Mouse (Mus musculus): Measurements from ENCODE around the gene 1110008L16Rik.
"Not testable (repeated sequence)": the region's sequence is repeated elsewhere in the genome, so short reads cannot be mapped to it uniquely, and the experiment has no call there.

Gene 1110008L16Rik

DNA sequence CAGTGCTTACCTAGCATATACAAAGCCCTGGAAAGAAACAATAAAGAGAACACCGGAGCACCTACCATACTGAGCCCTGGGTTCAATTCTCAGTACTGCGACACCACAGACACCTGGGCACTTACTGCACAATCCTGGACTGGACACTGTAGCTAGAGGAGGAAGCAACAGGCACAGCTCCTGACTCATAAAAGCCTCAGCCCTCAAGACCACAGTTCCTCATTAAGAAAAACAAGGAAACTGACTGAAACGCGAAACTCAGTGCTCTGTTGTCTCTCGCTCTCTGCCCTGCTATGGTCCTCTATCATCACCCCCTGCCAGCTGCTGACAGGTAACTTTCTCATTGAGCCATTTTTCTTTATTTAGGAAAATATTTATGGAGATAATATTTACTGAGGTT lies at the start of gene 1110008L16Rik:
Gene 1110008L16Rik, plus strand, starts transcription at position 242 of the 400 bp plus-strand sequence.
- no peak for DNase-seq

DNA sequence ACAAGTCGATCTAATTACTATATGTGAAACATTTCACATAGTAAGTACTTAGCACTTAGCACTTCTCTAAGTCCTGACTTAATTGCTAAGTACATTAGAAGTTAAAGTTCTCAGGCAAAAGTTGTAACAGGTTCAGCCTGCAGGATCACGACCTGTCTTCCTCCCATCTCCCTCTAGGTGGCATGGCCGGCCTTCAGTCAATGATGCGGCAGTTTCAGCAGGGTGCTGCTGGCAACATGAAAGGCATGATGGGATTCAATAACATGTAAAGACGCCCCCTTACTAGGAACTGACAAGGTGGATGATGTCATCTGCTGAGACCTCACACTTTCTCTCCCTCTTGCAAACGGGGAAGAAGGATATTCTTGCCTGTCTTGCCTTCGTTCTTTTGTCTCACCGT lies 37.4 kb upstream of the 1110008L16Rik start:
- DNase-seq = not testable (repeated sequence)

DNA sequence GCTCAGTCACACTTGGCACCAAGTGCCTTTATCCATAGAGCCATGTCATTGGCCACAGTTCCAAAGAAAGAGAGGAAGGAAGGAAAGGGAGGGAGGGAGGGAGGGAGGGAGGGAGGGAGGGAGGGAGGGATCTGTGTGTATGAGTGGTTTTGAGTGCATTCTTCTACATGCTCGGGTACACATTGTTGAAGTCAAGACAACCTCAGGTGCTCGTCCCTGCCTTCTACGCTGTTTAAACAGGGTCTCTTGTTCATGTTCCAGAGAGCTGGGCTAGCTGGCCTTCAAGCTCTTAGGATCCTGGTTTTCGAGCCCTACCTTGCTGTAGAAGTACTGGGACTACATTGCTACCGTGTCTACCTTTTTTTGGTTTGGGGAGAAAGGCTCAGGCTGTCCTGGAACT lies 36.0 kb upstream of the 1110008L16Rik start:
- DNase-seq = not testable (repeated sequence)

DNA sequence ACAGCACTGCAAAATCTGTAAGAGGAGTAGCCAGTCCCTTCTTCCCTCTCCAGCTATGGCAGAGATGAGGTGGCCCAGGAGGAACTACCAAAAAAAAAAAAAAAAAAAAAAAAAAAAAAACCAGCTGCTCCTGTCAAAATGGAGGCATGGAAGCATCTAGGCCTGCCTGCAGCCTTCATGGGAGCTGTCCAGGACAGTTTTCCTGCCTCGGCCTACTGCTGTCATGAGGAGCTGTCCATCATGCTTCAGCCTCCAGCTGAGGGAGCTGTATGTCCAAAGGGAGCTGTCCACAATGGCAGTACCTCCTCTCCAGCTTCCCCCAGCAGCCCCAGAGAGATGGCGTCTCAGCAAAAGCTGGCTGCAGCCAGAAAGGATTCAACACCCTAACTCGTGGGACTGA lies 27.1 kb upstream of the 1110008L16Rik start:
- DNase-seq = no peak

DNA sequence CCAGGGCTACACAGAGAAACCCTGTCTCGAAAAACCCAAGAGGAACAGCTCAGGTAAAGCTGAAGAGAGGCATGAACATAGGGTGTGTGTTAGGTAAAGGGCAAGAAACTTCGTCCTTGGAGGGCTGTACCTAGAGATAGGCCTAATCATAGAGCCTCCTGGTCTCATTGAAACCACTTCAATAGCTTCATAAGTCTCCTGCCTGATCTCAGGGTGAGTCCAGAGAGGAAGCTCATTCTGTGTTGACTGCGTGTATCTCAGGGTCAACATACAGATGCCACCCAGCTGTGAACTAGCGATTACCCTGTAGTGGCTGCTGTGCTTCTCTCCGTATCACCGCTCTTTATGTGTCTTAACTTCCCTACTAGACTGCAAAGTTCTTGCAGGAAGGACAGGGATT lies 21.8 kb upstream of the 1110008L16Rik start:
- DNase-seq = not testable (repeated sequence)

DNA sequence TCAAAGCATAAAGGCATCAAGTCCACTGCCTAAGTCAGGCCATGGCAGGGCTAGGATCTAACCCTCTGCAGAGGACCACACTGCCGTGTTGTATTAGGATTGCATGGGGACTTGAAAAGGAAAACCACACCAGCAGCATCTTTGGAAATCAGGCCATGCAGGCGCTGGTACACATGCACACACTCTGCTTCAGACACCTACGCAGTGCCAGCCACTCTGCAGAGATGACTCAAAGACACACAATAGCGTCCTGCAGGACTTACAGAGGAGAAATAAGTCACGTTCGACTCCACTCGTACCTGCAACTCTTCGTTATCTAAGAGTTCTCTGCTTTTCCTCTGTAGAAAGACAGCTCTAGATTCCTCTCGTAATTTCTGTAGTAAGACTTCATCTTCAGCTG lies 1.3 kb upstream of the 1110008L16Rik start:
- no peak for DNase-seq

DNA sequence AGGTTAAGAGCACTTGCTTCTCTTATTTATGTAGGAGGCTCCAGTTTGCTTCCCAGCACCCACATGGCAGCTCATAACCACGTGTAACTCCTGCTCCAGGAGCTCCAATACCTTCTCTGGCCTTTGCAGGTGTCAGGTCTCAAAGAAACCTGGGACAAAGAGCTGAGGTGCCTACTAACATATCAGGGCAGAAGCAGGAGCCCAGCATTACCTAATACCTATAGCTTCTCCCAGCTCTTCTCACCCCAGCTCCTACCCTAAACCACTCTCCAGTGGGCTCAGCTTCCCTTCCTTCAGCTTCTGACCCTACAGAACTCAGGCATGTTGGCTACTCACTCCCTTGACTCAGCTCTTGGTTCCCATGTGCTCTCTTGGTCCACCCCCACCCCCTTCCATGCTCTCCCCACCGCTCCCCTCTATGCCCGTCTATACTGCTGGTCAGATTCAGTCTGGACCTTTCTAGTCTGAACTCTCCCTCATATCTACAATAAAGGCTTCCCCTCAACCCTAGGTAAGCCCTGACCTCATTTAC lies 1.5 kb downstream of the 1110008L16Rik start:
- DNase-seq = no peak

DNA sequence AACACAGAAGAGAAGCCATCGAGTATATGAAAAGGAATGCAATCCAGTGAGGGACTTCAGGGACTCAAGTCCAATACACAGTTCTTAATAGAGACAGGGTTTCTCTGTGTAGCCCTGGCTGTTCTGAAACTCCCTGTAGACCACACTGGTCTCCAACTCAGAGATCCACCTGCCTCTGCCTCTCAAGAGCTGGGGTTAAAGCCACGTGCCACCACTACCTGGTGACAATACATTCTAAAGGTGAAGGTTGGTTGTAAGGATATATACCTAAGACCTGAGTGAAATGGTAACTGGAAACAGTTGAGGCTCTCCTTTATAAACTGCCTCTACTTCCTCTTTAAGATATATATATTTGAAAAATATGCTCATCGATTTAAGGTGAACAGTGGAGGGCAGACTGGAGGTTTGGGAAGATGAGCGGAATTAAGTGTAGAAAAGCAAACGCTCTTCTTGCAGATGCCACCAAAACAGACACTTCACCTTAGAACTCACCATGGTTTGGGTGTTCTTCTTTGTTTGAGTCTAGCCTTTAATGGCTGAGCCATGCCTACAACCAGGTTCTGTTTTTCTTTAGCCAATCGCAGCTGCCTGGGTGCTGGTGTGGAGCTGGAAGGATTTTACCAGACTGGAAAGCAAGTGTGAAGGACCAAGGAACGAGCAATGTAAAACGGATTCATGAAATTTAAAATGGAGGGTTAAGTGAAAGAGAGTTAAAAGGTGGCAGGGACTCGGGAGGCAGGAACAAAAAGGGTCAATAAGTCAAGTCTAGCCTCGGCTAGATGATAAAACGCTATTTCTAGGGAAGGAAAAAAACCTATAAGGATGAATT lies 2.3 kb downstream of the 1110008L16Rik start:
- DNase-seq = no peak

DNA sequence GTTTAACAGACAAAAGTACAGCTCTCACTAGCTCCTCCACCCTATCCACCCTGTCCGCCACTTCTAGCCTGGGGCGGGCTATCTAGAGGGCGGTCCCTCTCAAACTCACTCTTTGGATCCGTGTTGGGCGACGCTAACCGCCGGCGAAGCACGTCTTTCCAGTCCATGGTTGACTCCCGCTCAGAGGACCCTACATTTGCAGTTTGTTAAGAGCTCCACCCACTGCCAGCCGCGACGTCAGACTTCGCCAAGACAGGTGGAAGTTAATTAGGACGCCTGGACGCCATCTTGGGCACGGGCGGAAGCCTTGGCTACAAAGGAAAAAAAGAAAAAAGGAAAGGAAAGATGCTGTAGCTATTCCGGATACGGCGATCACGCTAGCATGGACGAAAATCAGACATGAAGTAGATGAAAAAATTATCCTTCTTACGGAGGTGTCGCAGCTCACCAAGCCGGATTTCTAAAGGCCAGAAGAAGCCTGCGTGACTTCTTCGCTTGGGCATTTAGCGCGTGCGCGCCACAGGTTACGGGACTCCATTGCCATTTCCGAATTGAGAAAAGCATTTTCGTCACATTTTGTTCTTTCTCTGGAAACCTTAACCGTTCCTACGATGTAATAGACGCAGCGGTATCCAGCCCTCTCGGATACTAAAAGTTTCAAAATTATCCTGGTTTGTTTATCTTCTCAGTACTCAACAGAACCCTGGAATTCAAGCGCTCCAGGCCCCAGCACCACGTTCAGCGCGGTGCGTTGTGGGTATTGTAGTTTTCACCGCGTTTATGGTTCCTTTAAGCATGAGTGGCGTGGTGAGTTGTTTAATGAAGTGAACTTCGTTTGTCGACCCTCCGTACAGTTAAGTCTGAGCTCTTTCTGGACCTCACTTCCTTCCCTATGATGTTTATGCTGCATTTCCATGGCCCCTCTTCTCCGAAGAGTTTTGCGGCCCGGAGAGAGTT lies 3.4 kb downstream of the 1110008L16Rik start, which contains the start of gene Ppp2r3c:
Gene Ppp2r3c, minus strand, starts transcription at position 514 of the 957 bp plus-strand sequence.
- DNase-seq = peak; percentile 81

DNA sequence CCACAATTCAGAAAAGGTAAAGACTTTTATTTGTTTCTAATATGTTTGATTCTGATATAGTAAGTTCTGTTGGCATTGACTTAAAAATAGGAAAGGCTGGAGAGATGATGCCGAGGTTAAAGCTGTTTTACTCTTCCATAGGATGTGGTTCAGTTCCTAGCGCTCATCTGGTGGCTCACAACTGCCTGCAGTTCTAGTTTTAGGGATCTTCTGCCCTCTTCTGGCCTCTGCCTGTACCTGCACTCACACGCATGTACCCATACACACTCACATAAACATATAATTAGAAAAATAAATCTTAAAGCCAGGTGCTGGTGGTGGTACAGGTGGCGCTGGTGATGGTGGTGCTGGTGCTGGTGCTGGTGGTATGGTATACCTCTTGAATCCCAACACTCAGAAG lies 7.0 kb downstream of the 1110008L16Rik start:
- DNase-seq = no peak

DNA sequence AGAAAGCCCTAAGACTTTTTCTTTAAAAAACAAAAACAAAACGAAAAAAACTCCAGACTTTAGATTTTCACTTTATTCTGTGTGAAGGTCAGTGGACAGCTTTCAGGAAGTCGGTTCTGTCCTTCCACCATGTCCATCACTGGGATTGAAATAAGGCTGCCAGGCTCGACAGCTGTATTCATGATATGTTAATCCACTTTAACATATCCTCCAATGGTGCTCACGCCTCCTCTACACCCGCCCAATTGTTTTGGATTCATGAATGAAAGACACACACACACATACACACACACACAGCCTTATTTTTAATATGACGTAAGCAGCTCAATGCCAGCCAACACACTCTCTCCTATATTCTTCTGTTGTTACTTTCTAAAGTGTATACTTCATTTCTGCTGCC lies 8.2 kb downstream of the 1110008L16Rik start:
- no peak for DNase-seq

DNA sequence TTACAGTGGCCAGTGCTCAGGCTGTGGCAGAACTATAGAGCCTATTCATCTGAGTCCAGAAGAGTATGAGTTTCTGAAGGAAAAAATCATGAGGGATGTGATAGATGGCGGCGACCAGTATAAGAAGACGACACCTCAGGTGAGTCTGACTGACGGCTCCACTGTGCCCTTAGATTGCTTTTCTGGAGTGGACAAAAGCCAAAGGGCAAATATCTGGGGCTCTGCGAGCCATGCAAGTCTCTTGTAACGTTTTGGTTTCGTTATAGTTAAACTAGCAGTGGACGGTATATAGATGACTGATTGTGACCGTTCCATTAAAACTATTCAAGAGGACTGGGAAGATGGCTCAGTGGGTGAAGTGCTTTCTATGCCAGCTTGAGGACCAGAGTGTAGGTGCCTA lies 9.4 kb downstream of the 1110008L16Rik start:
- no peak for DNase-seq

DNA sequence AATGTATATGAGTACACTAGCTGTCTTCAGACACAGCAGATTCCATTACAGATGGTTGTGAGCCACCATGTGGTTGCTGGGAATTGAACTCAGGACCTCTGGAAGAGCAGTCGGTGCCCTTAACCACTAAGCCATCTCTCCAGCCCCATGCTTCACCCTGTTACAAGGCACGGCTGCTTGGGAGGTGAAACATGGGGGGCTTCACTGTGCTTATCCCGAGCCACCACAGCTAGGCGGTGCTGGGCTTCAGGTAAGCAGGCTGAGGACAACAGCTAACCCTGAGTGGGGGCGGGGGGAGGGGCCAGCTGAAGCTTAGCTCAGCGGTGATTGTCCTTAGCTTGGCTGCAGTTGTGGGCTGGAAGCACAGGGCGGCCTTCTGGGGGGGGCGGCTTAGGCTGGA lies 10.1 kb downstream of the 1110008L16Rik start:
- no peak for DNase-seq

DNA sequence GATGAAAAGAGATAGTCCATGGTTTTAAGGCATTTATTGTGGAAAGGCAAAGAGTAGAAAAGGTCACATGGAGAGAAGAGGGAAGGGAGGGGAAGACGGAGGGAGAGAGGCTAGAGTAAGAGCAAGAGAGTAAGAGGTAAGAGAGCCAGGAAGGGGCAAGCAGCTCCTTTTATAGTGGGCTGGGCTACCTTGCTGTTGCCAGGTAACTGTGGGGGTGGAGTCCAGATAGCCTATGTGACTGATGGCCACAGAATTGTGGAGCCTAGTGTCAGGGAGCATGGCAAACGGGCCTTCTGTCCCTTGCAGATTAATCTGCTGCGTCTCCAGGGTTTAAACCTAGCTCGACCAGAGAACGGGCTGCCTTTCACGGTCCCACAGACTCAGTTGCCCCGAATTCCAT lies 12.5 kb downstream of the 1110008L16Rik start:
- no peak for DNase-seq

DNA sequence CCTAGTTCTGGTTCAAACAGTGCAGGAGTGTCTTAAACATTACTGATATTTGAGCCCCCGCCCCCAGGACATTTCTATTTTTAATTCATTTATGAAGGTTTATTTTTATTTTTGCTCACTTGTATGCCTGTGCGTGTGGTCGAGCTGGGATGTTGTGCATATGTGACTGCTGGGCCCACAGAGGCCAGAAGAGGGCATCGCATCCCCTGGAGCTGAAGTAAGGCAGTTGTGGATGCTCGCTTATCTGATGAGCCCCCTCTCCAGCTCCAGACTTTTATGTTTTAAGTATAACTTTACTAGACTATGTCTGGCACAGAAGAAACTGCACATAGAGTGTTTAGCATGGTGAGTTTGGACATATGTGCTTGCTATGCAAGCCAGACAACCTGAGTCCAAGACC lies 14.5 kb downstream of the 1110008L16Rik start:
- DNase-seq = no peak

DNA sequence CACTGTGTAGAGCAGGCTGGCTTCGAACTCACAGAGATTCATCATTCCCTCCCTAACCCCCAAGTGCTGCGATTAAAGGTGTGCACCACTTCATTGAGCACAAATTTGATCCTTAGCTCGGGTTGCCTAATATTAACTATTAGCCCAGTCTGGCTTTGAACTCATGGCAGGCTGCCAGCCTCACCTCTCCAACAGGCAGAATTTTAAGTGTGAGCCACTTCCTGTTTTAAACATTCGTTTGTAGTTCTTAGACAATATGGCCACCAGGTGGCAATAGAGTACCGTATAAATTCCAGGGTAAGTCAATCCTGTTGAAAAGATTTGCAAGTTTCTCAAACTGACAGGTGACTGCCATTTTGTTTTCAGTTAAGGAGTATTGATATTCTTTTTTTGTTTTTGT lies 15.8 kb downstream of the 1110008L16Rik start:
- DNase-seq = peak; percentile 67

DNA sequence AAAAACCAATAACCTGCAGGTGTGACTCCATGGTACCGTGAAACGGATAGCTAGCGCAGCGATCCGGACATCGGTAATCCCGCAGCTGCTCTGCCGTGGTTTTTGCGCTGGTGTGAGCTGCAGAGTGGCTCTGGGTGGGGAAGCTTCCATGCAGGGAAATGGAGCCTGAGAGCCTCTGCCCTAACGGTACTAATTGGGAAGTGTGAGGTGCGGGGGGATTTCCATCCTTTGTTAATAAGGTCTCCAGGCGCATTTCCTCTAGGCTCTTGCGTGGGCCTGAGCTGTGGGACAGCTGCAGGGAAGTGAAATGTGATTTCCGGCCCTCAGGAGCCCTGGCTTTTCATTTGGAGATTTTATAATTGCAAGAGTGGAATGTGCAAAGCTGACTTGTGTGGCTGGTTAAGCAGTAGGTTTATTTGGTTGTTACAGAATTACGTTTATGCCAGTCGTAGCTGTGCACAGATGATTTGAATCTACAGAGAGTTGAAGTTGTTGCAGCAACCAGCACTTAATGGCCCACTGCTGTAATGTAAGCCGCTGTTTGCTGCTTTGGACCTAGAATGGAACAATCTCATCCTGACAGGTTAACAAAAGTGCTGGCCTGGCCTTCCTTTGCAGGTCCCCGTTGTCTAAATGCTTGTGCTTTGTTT lies 22.4 kb downstream of the 1110008L16Rik start:
- no peak for DNase-seq

DNA sequence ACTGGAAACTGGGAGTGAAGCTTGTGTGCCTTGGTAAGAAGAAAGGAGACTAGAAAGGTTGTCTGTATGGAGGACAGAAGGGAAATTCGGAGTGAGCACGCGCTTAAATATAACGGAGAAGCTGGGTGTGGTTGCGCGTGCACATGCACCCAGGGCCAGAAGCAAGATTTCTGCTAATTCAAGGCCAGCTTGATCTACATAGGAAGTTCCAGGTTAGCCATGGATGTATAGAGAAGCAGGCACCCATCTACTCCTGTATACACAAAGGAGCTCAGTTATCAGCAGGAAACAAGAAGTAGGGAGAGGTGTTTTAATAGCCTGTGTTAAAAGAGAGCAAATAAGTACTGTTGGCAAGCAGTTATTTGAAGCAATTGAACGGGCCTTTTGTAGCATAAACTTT lies 26.3 kb downstream of the 1110008L16Rik start:
- no peak for DNase-seq

DNA sequence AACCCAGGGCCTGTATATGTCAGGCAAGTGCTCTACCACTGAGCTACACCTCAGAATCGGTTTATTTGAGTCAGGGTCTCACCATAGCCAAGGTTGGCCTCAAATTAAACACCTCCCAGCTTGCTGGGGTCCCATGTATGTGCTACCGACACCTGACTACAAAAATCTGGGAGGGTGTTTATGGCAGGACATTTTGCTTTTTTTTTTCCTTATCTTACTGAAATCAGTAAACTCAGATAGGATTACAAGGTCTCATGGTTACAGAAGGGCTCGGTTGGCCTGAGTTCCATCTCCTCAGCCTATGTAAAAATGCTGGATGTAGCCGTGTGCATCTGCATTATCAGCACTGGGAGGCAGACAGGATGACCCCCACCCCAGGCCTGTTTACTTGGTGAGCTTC lies 29.4 kb downstream of the 1110008L16Rik start:
- DNase-seq = no peak

DNA sequence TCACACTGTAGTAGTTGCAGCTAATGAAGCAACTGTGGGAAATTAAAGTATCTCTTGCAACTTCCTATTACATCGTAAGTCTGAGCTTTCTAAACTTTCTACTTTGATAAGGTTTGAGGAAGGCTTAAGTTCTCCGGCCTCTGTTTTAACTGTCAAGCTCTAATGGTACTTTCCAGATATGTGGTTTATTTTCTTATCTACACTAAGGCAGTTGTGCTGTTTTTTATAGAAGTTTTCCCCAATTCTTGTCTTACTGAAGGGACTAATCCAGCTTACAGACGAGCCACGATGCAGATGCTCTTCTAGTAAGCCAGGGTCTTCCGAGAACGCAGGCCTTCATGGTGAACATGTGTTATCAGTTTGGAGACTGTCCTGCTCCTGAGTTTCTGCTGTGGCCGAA lies 30.0 kb downstream of the 1110008L16Rik start:
- DNase-seq = no peak

DNA sequence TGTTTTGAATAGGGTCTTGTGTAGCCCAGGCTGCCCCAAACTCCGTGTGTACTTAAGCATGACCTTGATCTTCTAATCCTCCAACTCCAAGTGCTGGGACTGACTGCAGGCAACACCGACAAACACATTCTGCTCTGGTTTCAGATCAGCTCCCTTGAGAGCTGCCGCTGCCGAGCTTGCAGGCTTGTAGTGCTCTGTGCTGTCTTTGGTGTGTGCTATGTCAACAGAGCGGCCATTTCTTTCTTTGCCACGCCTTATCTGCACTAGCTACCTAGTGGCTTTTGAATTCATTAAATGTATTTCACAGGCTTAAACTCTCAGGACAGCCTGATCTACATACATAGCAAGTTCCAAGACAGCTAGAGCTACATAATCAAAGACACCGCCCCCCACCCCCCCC lies 34.3 kb downstream of the 1110008L16Rik start:
- no peak for DNase-seq

DNA sequence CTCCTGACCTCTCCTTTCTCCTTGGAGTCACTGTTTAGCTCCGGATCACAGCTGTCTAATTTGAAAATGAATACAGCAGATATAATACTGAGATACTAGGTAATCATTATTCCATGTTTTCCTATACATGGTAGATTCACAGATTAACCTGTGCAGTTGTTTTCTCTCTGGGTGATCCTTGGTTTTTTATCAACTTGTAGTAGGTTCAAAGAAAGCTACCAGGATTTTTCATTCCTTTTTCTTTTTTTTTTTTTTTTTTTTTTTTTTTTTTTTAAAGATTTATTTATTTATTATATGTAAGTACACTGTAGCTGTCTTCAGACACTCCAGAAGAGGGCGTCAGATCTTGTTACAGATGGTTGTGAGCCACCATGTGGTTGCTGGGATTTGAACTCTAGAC lies 39.1 kb downstream of the 1110008L16Rik start:
- not testable (repeated sequence) for DNase-seq

DNA sequence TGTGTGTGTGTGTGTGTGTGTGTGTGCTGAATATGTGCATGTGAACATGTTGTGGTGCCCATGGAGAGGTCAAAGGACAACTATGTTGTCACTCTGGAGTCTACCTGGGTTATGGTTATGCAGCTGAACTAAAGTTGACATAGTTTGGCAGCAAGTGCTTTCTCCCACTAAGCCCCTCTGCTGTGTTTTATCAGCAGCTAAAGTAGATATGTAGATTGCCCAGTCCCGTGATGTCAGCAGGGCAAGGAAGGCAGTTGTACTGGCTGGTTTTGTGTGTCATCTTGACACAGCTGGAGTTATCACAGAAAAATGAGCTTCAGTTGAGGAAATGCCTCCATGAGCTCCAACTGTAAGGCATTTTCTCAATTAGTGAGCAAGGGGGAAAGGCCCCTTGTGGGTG lies 43.7 kb downstream of the 1110008L16Rik start:
- not testable (repeated sequence) for DNase-seq
